Mouse (Mus musculus) testis, adult 2 months (tissue): Measurements from ENCODE around the gene Ubtd2. TPM values are rescaled to one million over a fixed set of nuclear protein-coding genes. Genes with fewer than 3 reads are reported as not detected.

Experiments
- H3K27ac ChIP-seq: fragments of 200-500 bp; 2 replicates; pipeline ENCODE4 v1.5.1; 2012; ENCODE audit warnings: low read depth, low read length; ENCODE audit not compliant: control insufficient read depth, insufficient read depth
- H3K27me3 ChIP-seq: fragments of 200-500 bp; 2 replicates; pipeline ENCODE4 v1.6.1; 2012; ENCODE audit warnings: mild to moderate bottlenecking, low read length, moderate library complexity; ENCODE audit not compliant: control insufficient read depth, insufficient read depth
- H3K36me3 ChIP-seq: fragments of 200-500 bp; 2 replicates; pipeline ENCODE4 v1.6.1; 2012; ENCODE audit warnings: mild to moderate bottlenecking, low read length; ENCODE audit not compliant: control insufficient read depth, insufficient read depth
- H3K4me1 ChIP-seq: fragments of 200-500 bp; 2 replicates; pipeline ENCODE4 v1.6.1; 2012; ENCODE audit warnings: low read length; ENCODE audit not compliant: control insufficient read depth, insufficient read depth
- H3K4me3 ChIP-seq: fragments of 200-500 bp; 2 replicates; pipeline ENCODE4 v1.5.1; 2012; ENCODE audit warnings: low read depth, mild to moderate bottlenecking, low read length, moderate library complexity, mixed read lengths; ENCODE audit not compliant: control insufficient read depth
- CTCF ChIP-seq: fragments of 200-500 bp; IDR thresholded peaks from 2 replicates; pipeline ENCODE4 v1.5.1; 2012; ENCODE audit warnings: low read depth, mild to moderate bottlenecking, inconsistent platforms, low read length, moderate library complexity; ENCODE audit not compliant: control insufficient read depth, insufficient read depth, insufficient replicate concordance
- POLR2A ChIP-seq: fragments of 200-500 bp; IDR thresholded peaks from 2 replicates; pipeline ENCODE4 v1.6.1; 2012; ENCODE audit warnings: low read depth, mild to moderate bottlenecking, inconsistent platforms, low read length, moderate library complexity; ENCODE audit not compliant: control insufficient read depth
- polyA plus RNA-seq: library from polyadenylated mRNA; depleted of rRNA; stranded (reverse); fragments of >200 nt; gene quantifications from 2 replicates; pipeline ENCODE4 v1.2.3, GENCODE M21; 2012; rRNA removed

Ubtd2 gene
- polyA plus RNA-seq = 109 and 120 TPM in 2 replicates

DNA sequence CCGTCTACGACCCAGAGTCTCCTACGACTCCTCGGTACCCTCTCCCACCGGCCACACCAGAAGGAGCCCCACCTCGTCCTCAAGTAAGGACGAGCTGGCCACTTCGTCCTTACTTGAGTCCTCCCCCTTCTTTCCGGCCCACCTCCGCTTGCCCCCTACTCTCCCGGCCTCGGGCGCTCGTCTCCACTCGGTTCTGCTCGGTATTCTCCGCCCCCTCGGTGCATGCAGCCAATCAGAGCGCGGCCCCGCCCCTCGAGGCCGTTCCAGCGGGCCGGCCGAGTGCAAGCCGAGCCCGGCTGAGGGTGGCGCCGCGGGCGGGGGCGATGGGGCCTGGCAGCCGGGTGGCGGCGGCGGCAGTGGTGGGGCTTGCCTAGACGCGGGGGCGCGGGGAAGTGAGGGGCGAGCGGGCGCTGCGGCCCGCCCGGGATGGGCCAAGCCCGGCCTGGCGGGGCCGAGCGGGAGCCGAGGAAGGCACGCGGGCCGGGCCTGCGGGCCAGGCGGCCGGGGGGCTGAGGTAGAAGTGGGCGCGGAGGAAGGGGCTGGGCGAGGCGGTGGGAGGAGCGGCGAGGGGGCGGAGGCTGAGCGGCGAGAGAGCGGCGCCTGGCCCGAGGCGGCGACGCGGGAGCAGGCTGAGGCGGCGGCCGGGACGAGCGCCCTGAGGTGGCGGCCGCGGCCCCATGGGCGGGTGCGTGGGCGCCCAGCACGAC is at the start of gene Ubtd2:
Ubtd2 (plus strand) TSS at position 571 of the 707 bp plus-strand sequence.
- H3K27ac ChIP-seq = peak within 1 kb of the TSS; percentile 94
- H3K27me3 ChIP-seq = no peaks in the 10 kb centered on the region
- no peak for TF ChIP-seq CTCF
- peak; percentile 58 for TF ChIP-seq POLR2A
- H3K4me1 ChIP-seq = no peaks in the 10 kb centered on the region; the same call in 1 of the 2 replicates
- H3K36me3 ChIP-seq = no peaks in the 10 kb centered on the region
- peak within 1 kb of the TSS; percentile 96 for H3K4me3 ChIP-seq

DNA sequence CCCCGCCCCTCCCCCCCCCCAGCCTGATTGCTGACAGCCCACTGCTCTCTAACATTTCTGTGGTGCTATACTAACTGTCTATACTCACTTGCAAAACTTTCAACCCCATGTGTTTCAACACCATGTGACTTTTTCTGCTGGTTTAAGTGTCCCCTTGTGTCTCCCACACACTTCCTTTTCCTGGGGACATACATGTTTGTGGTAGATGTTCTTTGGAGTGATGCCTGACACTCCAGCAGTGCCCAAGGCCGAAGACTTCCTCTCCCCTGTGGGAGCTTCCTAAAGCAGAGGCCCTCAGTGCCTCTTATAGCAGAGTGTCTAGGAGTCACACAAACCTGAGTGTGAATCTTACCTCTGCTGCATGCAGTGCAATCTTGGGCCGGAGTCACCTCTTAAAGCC is 47.3 kb upstream of the Ubtd2 start:
- TF ChIP-seq CTCF (no peak), POLR2A (no peak)
- no peak overlapping the region for H3K27ac ChIP-seq
- no peak overlapping the region for H3K4me3 ChIP-seq
- H3K27me3 ChIP-seq = no peaks in the 10 kb centered on the region
- H3K36me3 ChIP-seq = no peaks in the 10 kb centered on the region
- H3K4me1 ChIP-seq = no peaks in the 10 kb centered on the region

DNA sequence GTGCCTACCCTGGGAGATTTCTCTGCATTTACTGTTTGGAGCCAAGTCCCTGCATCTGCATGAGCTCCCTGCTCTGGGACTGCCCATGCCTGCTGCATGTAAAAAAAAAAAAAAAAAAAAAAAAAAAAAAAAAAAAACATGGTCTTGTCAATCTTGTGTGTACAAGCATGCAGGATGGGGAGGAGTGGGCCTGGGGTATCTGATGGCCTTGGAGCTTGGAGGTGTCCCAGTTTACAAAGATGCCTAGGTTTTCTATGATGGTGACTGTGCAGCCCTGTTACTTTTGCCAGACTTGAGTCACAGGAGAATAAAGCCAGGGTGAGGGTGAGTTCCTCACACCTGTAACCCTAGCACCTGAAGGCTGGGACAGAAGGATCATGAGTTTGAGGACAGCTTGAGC is 46.1 kb upstream of the Ubtd2 start:
- no peak overlapping the region for H3K4me3 ChIP-seq
- no peaks in the 10 kb centered on the region for H3K36me3 ChIP-seq
- no peaks in the 10 kb centered on the region for H3K27me3 ChIP-seq
- H3K4me1 ChIP-seq = no peaks in the 10 kb centered on the region
- TF ChIP-seq POLR2A = no peak
- TF ChIP-seq CTCF = no peak
- no peak overlapping the region for H3K27ac ChIP-seq

DNA sequence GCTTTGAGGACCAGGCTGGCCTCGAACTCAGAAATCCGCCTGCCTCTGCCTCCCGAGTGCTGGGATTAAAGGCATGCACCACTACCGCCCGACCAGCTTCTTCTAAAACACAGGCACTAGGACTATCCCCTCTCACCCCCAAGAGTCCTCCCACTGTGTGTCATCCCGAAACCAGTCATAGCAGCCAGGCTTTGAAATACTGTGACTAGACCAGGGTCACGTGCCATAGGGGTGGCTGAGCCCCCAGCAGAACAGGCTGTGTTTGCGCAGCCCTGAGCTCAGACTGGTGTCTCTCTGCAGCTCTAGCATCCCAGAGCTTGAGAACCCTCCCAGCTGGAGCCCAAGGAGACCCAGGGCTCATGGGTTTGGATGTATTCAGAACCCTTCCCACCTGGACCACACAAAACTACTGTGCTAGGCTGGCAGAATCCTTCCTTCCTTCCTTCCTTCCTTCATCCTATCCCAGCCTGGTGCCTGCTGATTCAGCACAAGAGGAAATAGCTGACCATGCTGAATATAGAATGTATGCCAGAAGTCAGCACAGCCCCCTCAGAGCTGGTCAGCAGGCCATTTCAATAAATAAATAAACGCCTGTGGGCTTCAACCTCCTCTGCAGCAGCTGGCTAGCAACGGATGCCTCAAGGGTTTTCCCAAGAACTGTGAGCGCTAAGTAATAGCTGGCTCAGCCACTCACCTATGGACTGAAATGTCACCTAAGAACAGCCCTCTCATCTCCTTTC is 45.2 kb upstream of the Ubtd2 start:
- Histone ChIP-seq H3K27ac (no peak overlapping the region), H3K27me3 (no peaks in the 10 kb centered on the region), H3K36me3 (no peaks in the 10 kb centered on the region), H3K4me3 (no peak overlapping the region), H3K4me1 (no peaks in the 10 kb centered on the region)
- no peak for TF ChIP-seq CTCF
- TF ChIP-seq POLR2A = no peak

DNA sequence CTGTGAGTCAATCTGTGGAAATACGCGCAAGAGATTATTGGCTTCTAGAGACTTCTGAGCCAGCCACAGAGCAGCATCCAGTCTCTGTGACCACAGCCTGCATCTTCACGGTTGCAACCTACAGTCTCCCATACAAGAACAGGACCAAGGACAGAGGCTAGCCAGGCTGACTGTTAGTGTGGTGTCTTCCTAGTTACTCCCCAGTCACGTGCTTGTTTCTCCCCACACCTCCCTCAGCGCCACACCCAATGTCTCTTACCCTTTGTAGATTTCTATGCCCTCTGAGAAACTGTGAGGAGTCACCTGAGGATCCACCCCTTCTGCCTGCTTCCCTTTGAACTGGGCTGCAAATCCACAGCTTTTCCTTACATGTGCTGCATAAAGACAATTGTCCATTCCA is 35.2 kb upstream of the Ubtd2 start:
- Histone ChIP-seq H3K4me1 (no peaks in the 10 kb centered on the region), H3K4me3 (no peak overlapping the region), H3K36me3 (no peaks in the 10 kb centered on the region), H3K27ac (no peak overlapping the region), H3K27me3 (no peaks in the 10 kb centered on the region)
- no peak for TF ChIP-seq CTCF
- no peak for TF ChIP-seq POLR2A

DNA sequence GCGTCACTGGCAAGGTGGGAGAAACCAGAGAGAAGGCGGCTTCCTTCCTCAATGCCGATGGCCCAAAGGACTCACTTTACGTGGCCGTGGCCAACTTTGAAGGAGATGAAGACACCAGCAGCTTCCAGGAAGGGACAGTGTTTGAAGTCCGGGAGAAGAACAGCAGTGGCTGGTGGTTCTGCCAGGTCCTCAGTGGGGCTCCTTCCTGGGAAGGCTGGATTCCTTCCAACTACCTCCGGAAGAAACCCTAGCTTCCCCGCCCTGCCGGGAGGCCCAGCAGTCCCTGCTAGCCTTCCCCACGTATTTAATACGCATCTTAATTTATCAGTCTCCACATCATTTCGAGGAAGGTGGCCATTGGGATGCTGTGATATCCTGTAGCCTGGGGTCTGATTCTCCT is 31.9 kb upstream of the Ubtd2 start:
- TF ChIP-seq POLR2A = no peak
- no peak for TF ChIP-seq CTCF
- no peak overlapping the region for H3K27ac ChIP-seq
- no peak overlapping the region for H3K4me3 ChIP-seq
- no peaks in the 10 kb centered on the region for H3K36me3 ChIP-seq
- H3K4me1 ChIP-seq = no peaks in the 10 kb centered on the region
- no peaks in the 10 kb centered on the region for H3K27me3 ChIP-seq

DNA sequence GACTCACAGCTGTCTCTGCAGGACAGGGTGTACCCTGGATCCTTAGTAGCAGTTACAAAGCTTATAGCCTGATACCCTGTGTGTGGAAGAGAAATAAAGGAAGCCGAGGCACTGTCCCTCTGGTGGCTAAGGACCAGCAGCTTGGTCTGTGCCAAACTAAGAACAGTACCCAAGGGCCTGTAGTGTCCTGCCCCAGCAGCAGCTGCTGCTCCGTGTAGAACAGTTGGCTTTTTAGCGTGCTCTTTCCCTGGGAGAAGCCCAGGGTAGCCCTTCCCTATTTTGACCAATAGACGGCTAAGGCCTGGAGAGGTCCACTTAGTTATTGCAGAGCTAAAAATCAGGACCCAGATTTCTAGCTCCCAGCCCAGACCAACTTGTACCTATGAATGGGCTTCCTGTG is 30.6 kb upstream of the Ubtd2 start:
- TF ChIP-seq CTCF = no peak
- TF ChIP-seq POLR2A = no peak
- no peak overlapping the region for H3K27ac ChIP-seq
- H3K36me3 ChIP-seq = no peaks in the 10 kb centered on the region
- H3K4me3 ChIP-seq = no peak overlapping the region
- H3K27me3 ChIP-seq = no peaks in the 10 kb centered on the region
- no peaks in the 10 kb centered on the region for H3K4me1 ChIP-seq
